Mouse (Mus musculus) ES-E14 (cell line): ENCODE measurements at regions not wholly inside any gene's neighbourhood (a gene's known extent, or its start where the extent isn't known, plus 50 kb on each side); places are given as distances from the start of the nearest gene placed in this dataset.
"Not testable (repeated sequence)": the region's sequence is repeated elsewhere in the genome, so short reads cannot be mapped to it uniquely, and the experiment has no call there.

Experiments
- CHD2 ChIP-seq: IDR thresholded peaks from 2 replicates; pipeline ENCODE4 v1.6.1; 2014; ENCODE audit warnings: mild to moderate bottlenecking, low read depth, low read length, inconsistent platforms
- HCFC1 ChIP-seq: IDR thresholded peaks from 2 replicates; pipeline ENCODE4 v1.6.1; 2012; ENCODE audit warnings: low read length, inconsistent platforms, borderline replicate concordance; ENCODE audit not compliant: insufficient read depth
- MAFK ChIP-seq: IDR thresholded peaks from 2 replicates; pipeline ENCODE4 v1.6.1; 2014; ENCODE audit warnings: mild to moderate bottlenecking, low read depth, low read length, inconsistent platforms; ENCODE audit not compliant: insufficient read depth
- ZC3H11A ChIP-seq: IDR thresholded peaks from 2 replicates; pipeline ENCODE4 v1.6.1; 2012; ENCODE audit warnings: low read depth, mild to moderate bottlenecking, inconsistent platforms, low read length, borderline replicate concordance
- ZNF384 ChIP-seq: IDR thresholded peaks from 2 replicates; pipeline ENCODE4 v1.6.1; 2012; ENCODE audit warnings: low read depth, low read length, inconsistent platforms

GRCm38 (mm10) chr13:52359332-52359731 lies 171.7 kb downstream of the Diras2 start:
- not testable (repeated sequence) for TF ChIP-seq ZC3H11A, ZNF384, MAFK, HCFC1, CHD2
